Mouse (Mus musculus) CH12F3 (cell line): ENCODE measurements around the gene Gpr179.

Experiments used
- in situ Hi-C: fragments of 300-500 bp; cut with MboI; formaldehyde crosslinking; loops from 2 replicates; pipeline ENCODE4 v1.14.3; 2020; ENCODE audit warnings: low sequenced_read_pairs

Gene Gpr179

DNA sequence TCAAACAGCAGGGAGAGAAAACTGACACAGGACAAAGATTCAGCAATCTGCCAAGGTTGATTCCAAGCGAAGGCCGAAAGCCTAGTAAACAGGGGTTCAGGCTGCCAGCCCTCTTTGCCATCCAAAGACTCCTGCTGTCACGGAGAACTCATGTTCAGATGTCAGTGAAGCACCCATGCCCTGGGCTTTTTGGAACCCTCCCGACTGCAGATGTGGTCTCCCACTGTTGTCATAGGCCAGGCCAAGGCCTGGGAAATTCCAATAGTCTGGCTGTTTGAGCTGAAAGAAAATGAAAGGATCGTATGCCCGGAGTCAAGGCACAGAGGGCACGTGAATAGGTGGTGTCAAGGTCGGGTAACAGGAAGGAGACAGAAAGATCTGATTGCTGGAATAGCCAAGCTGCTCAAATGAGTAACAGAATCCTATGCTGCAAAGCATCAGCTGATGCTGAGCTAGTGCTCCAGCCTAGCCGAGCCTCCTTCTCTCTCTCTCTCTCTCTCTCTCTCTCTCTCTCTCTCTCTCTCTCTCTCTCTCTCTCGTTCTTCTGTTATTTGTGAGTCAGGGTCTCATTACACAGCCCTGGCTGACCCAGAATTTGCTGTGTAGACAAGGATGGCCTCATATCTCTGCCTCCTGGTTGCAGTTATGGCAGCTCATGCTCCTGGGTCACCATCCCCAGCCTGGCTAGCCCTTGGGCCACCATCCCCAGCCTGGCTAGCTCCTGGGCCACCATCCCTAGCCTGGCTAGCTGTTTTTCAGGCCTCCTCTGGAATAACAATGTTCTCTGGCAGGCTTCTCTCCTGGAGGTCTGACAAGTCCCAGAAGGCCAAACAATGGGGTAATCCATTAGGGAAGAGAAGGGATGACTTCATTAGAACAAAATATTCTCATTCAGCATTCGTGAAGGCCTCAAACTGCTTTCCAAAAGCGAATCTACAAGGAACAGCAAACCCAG is 62.3 kb downstream of the Gpr179 start:
- in situ Hi-C loops, result no loop called here

DNA sequence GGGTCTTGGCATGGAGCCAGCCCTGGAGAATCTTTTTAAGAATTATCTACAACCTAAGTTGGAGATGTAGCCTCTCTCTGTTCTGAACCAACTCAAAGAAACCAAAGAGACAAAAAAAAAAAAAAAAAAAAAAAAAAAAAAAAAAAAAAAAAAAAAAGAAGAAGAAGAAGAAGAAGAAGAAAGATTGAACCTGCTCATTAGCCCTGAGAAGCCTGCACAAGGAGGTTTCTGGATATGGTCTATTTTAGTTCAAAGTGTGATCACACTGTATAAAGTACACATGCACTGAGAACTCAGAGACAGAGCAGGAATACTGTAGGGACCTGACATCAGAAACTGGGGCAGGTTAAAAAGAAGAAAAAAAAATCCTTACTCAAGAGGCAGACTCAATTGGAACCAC is 64.2 kb downstream of the Gpr179 start:
- in situ Hi-C loops, result no loop called here

GRCm38 (mm10) chr11:97286973-97287372 is 64.9 kb downstream of the Gpr179 start:
- in situ Hi-C loops, result no loop called here

DNA sequence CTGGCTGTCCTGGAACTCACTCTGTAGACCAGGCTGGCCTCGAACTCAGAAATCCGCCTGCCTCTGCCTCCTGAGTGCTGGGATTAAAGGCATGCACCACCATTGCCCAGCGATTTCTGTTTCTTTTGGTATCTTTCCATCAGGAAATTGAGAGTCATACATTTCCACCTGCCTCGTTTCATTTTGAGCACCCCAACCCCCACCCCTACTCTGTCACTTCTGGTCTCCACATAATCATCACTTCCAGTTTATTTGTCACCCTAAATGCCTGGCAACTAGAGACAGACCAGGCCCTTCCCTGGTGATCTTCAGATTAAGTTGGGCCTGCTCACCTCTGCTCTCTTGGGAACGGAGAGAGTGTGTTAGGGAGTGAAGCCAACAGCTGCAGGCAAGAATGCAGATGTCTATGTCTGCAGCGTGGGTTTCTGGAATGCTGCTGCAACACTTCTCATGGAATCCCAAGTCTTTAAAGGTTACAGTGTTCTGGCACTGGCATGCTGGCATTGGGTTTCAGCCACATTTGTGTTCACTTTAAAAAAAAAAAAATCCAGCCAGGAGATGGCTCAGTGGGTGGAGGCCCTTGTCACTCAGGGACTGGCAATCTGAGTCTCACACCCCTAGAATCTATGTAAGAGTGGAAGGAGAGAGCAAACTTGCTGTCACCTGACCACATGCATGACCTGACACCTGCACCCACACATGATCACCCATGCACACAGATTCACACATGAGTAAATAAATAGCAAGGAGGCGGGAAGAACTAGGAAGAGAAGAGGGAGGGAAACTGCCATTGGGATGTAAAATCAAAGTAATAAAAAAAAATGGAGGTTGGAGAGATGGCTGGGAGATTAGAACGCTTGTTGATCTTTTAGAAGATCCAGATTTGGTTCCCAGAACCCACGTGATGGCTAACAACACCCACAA is 65.8 kb downstream of the Gpr179 start:
- in situ Hi-C loops, result no loop called here

DNA sequence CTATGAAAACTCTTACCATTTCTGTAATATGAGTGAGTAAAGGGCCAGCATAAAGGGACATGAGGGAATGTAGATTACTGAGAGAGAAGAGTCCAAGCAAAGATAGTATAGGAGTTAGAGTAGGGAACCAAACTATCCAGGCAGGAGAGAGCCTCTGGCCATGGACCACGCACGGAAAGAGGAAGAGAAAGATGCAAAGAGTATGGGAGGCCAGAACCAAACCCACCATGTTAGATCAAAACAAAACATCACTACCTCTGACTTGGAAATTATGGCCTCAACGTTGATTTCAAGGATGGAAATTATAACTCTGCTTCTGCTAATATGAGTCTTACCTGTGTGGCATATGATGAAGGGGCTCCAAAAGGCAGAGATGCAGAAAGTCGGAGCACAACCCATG is 67.0 kb downstream of the Gpr179 start:
- in situ Hi-C loops, result no loop called here

GRCm38 (mm10) chr11:97282179-97282578 is 69.7 kb downstream of the Gpr179 start:
- in situ Hi-C loops, result no loop called here
